ENCODE assay signal across 7 mouse cellular contexts in genomic region chr2:181659609-181660055, GRCm38 (mm10). TPM values are rescaled to one million over a fixed set of nuclear protein-coding genes. Genes with fewer than 3 reads are reported as not detected.
DNase-seq lines count a peak whose midpoint lies in the region; ATAC-seq and TF ChIP-seq lines count a peak whose summit lies in the region.

No protein-coding gene starts in this region.

- peak; percentile 84 for DNase-seq in adrenal gland, adult 8-10 months
- peak; percentile 76 for DNase-seq in embryo, embryonic 9.5 days (ENCODE audit: extremely low spot score)
- DNase-seq in left cerebral cortex, postnatal 4 days: peak; percentile 83
- peak; percentile 90 for DNase-seq in midbrain, embryonic 11.5 days (ENCODE audit: low spot score, missing footprints)
- DNase-seq in spleen, adult 12 weeks (ENCODE audit: low spot score): peak; percentile 51

- no peak overlapping the region for H3K27ac ChIP-seq in intestine, postnatal 0 days (ENCODE audit: low read depth, low read length)
- H3K27ac ChIP-seq in midbrain, embryonic 11.5 days (ENCODE audit: low read depth, low read length): no peak overlapping the region

- intact Hi-C loops in left cerebral cortex, postnatal 4 days (cut with DNase I): no loop called here

- no peak overlapping the region for H3K4me3 ChIP-seq in intestine, postnatal 0 days (ENCODE audit: low read depth, low read length)
- H3K4me3 ChIP-seq in midbrain, embryonic 11.5 days (ENCODE audit: low read depth, low read length): no peak overlapping the region

- H3K9ac ChIP-seq in intestine, postnatal 0 days (ENCODE audit: low read depth, low read length): no peak overlapping the region
- no peak overlapping the region for H3K9ac ChIP-seq in midbrain, embryonic 11.5 days (ENCODE audit: low read length)

- peaks cover 55% of the 10 kb centered on the region for H3K27me3 ChIP-seq in intestine, postnatal 0 days (replicated peaks; ENCODE audit: control insufficient read depth, insufficient read depth, low read length)
- H3K27me3 ChIP-seq in midbrain, embryonic 11.5 days (ENCODE audit: control insufficient read depth, insufficient read depth, low read length): no peaks in the 10 kb centered on the region

- H3K4me1 ChIP-seq in intestine, postnatal 0 days (replicated peaks; ENCODE audit: control insufficient read depth, insufficient read depth, low read length): no peaks in the 10 kb centered on the region; the same call in 1 of the 2 replicates
- H3K4me1 ChIP-seq in midbrain, embryonic 11.5 days (ENCODE audit: control insufficient read depth, insufficient read depth, low read length): no peaks in the 10 kb centered on the region

- H3K36me3 ChIP-seq in intestine, postnatal 0 days (ENCODE audit: control insufficient read depth, insufficient read depth): peaks cover 34% of the 10 kb centered on the region
- H3K36me3 ChIP-seq in midbrain, embryonic 11.5 days (ENCODE audit: control insufficient read depth, insufficient read depth, low read length): peaks cover 6% of the 10 kb centered on the region; the same call in 1 of the 2 replicates

- TF ChIP-seq CTCF in intestine, postnatal 0 days (IDR thresholded peaks at IDR 0.05; ENCODE audit: low read depth): peak; percentile 67

- ATAC-seq in granulocyte monocyte progenitor cell, adult 5-6 weeks (replicated peaks; ENCODE audit: poor library complexity, severe bottlenecking): peak; percentile 82
- ATAC-seq in intestine, postnatal 0 days: peak; percentile 70; the same call in 1 of the 2 replicates
- peak; percentile 85 for ATAC-seq in midbrain, embryonic 11.5 days (ENCODE audit: low FRiP score)

- H3K4me2 ChIP-seq in intestine, postnatal 0 days (replicated peaks; ENCODE audit: low read depth): no peak overlapping the region
- no peak overlapping the region for H3K4me2 ChIP-seq in midbrain, embryonic 11.5 days

- H3K9me3 ChIP-seq in intestine, postnatal 0 days (ENCODE audit: control insufficient read depth): no peaks in the 10 kb centered on the region
- no peaks in the 10 kb centered on the region for H3K9me3 ChIP-seq in midbrain, embryonic 11.5 days (ENCODE audit: control insufficient read depth, low read length)

- 31% methylated on average over 9 of the region's 9 CpGs for WGBS in intestine, postnatal 0 days
- WGBS in midbrain, embryonic 11.5 days: 10% methylated on average over 9 of the region's 9 CpGs

RNA-seq across cellular contexts. Expression of gene Gm29797, which starts 2.8 kb away (rescaled TPM):
- total RNA-seq in adrenal gland, adult 8-10 months (2022): under 1 TPM in 1 of 4 experiments, not detected in 3; 0.38 TPM
- not detected in 2 replicates for total RNA-seq in granulocyte monocyte progenitor cell, adult 5-6 weeks (2014; fragmentation: Nextera tagmentation)
- total RNA-seq in granulocyte monocyte progenitor cell, adult 5-6 weeks (2017): not detected in 2 replicates
- polyA plus RNA-seq in intestine, postnatal 0 days (2015; fragmentation: Nextera tagmentation; extraction: Ambion mirVana): 0.26 and 0.55 TPM in 2 replicates
- under 1 TPM; 0.50 to 0.54 TPM for total RNA-seq in left cerebral cortex, postnatal 4 days (2021)
- polyA plus RNA-seq in midbrain, embryonic 11.5 days (2014; fragmentation: Nextera tagmentation; extraction: Ambion mirVana): not detected in 2 replicates

RNA-seq across cellular contexts. Expression of gene Sox18, which starts 11.8 kb away (rescaled TPM):
- total RNA-seq in adrenal gland, adult 8-10 months (2022): 10 to 100 TPM; 19.1 to 36.7 (median 32.9) TPM
- not detected in 2 replicates for total RNA-seq in granulocyte monocyte progenitor cell, adult 5-6 weeks (2014; fragmentation: Nextera tagmentation)
- total RNA-seq in granulocyte monocyte progenitor cell, adult 5-6 weeks (2017): not detected in 2 replicates
- 24.7 and 28.5 TPM in 2 replicates for polyA plus RNA-seq in intestine, postnatal 0 days (2015; fragmentation: Nextera tagmentation; extraction: Ambion mirVana)
- 10 to 100 TPM; 13.4 to 13.5 TPM for total RNA-seq in left cerebral cortex, postnatal 4 days (2021)
- 12.5 and 14.6 TPM in 2 replicates for polyA plus RNA-seq in midbrain, embryonic 11.5 days (2014; fragmentation: Nextera tagmentation; extraction: Ambion mirVana)

RNA-seq across cellular contexts. Expression of gene Tcea2, which starts 20.5 kb away (rescaled TPM):
- 10 to 100 TPM in 2 of 4 experiments, 1 to 10 TPM in 2; 6.6 to 16.4 (median 11.4) TPM for total RNA-seq in adrenal gland, adult 8-10 months (2022)
- 25.2 and 27.0 TPM in 2 replicates for total RNA-seq in granulocyte monocyte progenitor cell, adult 5-6 weeks (2014; fragmentation: Nextera tagmentation)
- 13.6 and 14.1 TPM in 2 replicates for total RNA-seq in granulocyte monocyte progenitor cell, adult 5-6 weeks (2017)
- 6.8 and 8.0 TPM in 2 replicates for polyA plus RNA-seq in intestine, postnatal 0 days (2015; fragmentation: Nextera tagmentation; extraction: Ambion mirVana)
- 10 to 100 TPM; 57.8 to 62.4 TPM for total RNA-seq in left cerebral cortex, postnatal 4 days (2021)
- polyA plus RNA-seq in midbrain, embryonic 11.5 days (2014; fragmentation: Nextera tagmentation; extraction: Ambion mirVana): 15.5 and 16.0 TPM in 2 replicates

RNA-seq across cellular contexts. Expression of gene Rgs19, which starts 34.1 kb away (rescaled TPM):
- total RNA-seq in adrenal gland, adult 8-10 months (2022): 10 to 100 TPM; 23.7 to 26.0 (median 25.3) TPM
- 246 and 266 TPM in 2 replicates for total RNA-seq in granulocyte monocyte progenitor cell, adult 5-6 weeks (2014; fragmentation: Nextera tagmentation)
- 78.6 and 96.8 TPM in 2 replicates for total RNA-seq in granulocyte monocyte progenitor cell, adult 5-6 weeks (2017)
- 11.3 and 12.7 TPM in 2 replicates for polyA plus RNA-seq in intestine, postnatal 0 days (2015; fragmentation: Nextera tagmentation; extraction: Ambion mirVana)
- 10 to 100 TPM; 39.0 to 49.4 TPM for total RNA-seq in left cerebral cortex, postnatal 4 days (2021)
- polyA plus RNA-seq in midbrain, embryonic 11.5 days (2014; fragmentation: Nextera tagmentation; extraction: Ambion mirVana): 61.6 and 65.4 TPM in 2 replicates

RNA-seq across cellular contexts. Expression of gene Lkaaear1, which starts 38.6 kb away (rescaled TPM):
- not detected for total RNA-seq in adrenal gland, adult 8-10 months (2022)
- not detected in 2 replicates for total RNA-seq in granulocyte monocyte progenitor cell, adult 5-6 weeks (2014; fragmentation: Nextera tagmentation)
- total RNA-seq in granulocyte monocyte progenitor cell, adult 5-6 weeks (2017): not detected in 2 replicates
- polyA plus RNA-seq in intestine, postnatal 0 days (2015; fragmentation: Nextera tagmentation; extraction: Ambion mirVana): not detected in 2 replicates
- not detected for total RNA-seq in left cerebral cortex, postnatal 4 days (2021)
- polyA plus RNA-seq in midbrain, embryonic 11.5 days (2014; fragmentation: Nextera tagmentation; extraction: Ambion mirVana): not detected in 2 replicates

Comparison
In these comparisons a context has a peak if more than half of its experiments do, and no peak if none do; other contexts are left out.
1. RNA of gene Sox18, which starts 11.8 kb away (total RNA-seq): 19.1 to 36.7 TPM in adrenal gland, adult 8-10 months and 13.4 to 13.5 TPM in left cerebral cortex, postnatal 4 days; not detected in granulocyte monocyte progenitor cell, adult 5-6 weeks; every median in the first group is over 10 times any median in the second.
2. Peak in every context shown above with its lines, with median percentiles within 50 percentile points of each other: DNase-seq and ATAC-seq.